Mouse (Mus musculus) forebrain, embryonic 11.5 days (tissue): Measurements from ENCODE around the gene Ryr2. TPM values are rescaled to one million over a fixed set of nuclear protein-coding genes. Genes with fewer than 3 reads are reported as not detected.

Source experiments
- ATAC-seq: fragments of 200-750 bp; cut with Nextera tagmentation; replicated peaks from 2 replicates; pipeline ENCODE4 v1.8.0; 2017; ENCODE audit warnings: moderate TSS enrichment; ENCODE audit not compliant: low FRiP score
- DNase-seq: peaks from one replicate; pipeline ENCODE4 v3.0.0-alpha.2; 2017; ENCODE audit warnings: low spot score
- H3K27ac ChIP-seq: fragments of 300-500 bp; sonication (generic); 2 replicates; pipeline ENCODE4 v1.5.1; 2014; ENCODE audit warnings: low read depth, low read length
- H3K27me3 ChIP-seq: fragments of 300-500 bp; sonication (generic); 2 replicates; pipeline ENCODE4 v1.6.1; 2014; ENCODE audit warnings: mild to moderate bottlenecking, low read length, mixed read lengths; ENCODE audit not compliant: control insufficient read depth, insufficient read depth
- H3K36me3 ChIP-seq: fragments of 300-500 bp; sonication (generic); 2 replicates; pipeline ENCODE4 v1.6.1; 2014; ENCODE audit warnings: mild to moderate bottlenecking, low read length, moderate library complexity, mixed read lengths; ENCODE audit not compliant: control insufficient read depth, insufficient read depth
- H3K4me1 ChIP-seq: fragments of 300-500 bp; sonication (generic); replicated peaks from 2 replicates; pipeline ENCODE4 v1.6.1; 2014; ENCODE audit warnings: low read length, mixed read lengths; ENCODE audit not compliant: control insufficient read depth, insufficient read depth
- H3K4me2 ChIP-seq: fragments of 300-500 bp; sonication (generic); 2 replicates; pipeline ENCODE4 v1.6.1; 2014; ENCODE audit warnings: low read depth, mild to moderate bottlenecking, low read length, moderate library complexity, mixed read lengths; ENCODE audit not compliant: severe bottlenecking
- H3K4me3 ChIP-seq: fragments of 300-500 bp; sonication (generic); 2 replicates; pipeline ENCODE4 v1.5.1; 2014; ENCODE audit warnings: low read depth, low read length
- H3K9ac ChIP-seq: fragments of 300-500 bp; sonication (generic); 2 replicates; pipeline ENCODE4 v1.6.1; 2014; ENCODE audit warnings: low read length
- H3K9me3 ChIP-seq: fragments of 300-500 bp; sonication (generic); 2 replicates; pipeline ENCODE4 v1.6.1; 2016; ENCODE audit warnings: low read length, mixed read lengths; ENCODE audit not compliant: control insufficient read depth
- WGBS: fragments of 180-500 bp; shearing (Covaris S2); extraction: QIAGEN DNeasy Blood & Tissue Kit; methylation state at CpG from one replicate; pipeline ENCODE4 v1.1.7; 2014; 5-methylcytosine and 5-hydroxymethylcytosine counted together
- polyA plus RNA-seq: library from polyadenylated mRNA; unstranded; fragments of >200 nt; fragmentation: Nextera tagmentation; extraction: Ambion mirVana; gene quantifications from 2 replicates; pipeline ENCODE4 v1.2.1, GENCODE M21; 2014

Ryr2 gene
- polyA plus RNA-seq, 1 experiment from 2014 or later, result 0.51 TPM

DNA sequence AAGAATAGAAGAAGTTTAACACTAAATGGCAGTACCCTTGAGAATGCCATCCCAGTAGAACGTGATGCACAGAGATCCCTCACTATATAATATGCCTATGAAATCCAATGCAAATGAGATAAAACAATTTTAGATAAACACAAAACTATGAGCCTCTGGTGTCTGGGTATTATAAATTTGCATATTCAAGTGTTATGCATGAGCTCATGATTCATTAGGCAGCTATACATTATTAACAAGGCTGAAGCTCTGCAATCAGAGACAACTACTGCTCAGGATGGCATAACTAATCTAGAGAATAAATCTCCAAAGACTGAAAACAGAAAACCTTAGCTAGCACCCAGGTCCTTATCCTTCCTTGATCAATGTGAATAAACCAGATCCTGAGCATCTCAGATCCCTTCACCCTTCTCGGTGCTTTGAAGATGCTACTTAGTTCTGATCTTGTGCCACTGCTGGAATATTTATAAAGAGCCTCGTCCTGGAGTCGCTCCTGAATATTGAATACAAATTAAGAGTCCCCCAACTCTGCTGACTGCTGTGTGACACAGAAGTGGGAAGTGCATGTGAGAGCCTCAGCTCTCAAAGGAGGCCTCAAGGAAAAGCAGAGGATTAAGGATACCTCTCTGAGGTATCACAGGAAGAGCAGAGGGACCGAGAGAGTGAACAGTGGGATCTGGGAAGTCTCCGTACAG, 97.6 kb downstream of the Ryr2 start:
- no peak for ATAC-seq

DNA sequence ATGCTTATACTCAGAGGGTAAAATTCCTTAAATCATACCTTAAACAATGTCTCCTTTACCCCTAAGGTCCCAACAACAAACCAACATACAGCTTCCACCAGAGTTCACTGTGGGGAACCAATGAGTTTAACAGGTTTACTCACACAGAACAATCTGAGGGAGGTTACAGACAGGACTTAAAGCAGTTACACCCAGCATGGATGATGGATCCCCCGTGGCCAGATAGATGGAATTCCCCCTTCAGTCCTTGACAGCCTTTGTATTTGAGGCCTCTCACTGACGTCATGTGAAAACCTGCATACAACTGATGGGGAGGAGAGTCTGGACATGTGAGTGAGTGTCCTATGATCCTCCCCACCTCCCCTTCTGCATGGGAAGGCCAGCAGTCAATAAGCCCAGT, 99.2 kb downstream of the Ryr2 start:
- Histone ChIP-seq H3K4me1 (no peaks in the 10 kb centered on the region), H3K36me3 (no peaks in the 10 kb centered on the region), H3K4me2 (no peak overlapping the region), H3K27ac (no peak overlapping the region), H3K9ac (no peak overlapping the region), H3K9me3 (no peaks in the 10 kb centered on the region), H3K27me3 (no peaks in the 10 kb centered on the region), H3K4me3 (no peak overlapping the region)
- DNase-seq (no peak), ATAC-seq (no peak)
- whole genome bisulfite sequencing, result 75% methylated on average over 2 of the region's 2 CpGs

More for the DNA sequence above, 97.6 kb downstream of the Ryr2 start:
- no peak overlapping the region for H3K4me2 ChIP-seq
- 85% methylated on average over 6 of the region's 6 CpGs for WGBS
- H3K36me3 ChIP-seq, result no peaks in the 10 kb centered on the region
- no peak overlapping the region for H3K9ac ChIP-seq
- no peak for DNase-seq
- H3K4me3 ChIP-seq, result no peak overlapping the region
- no peaks in the 10 kb centered on the region for H3K27me3 ChIP-seq
- no peaks in the 10 kb centered on the region for H3K9me3 ChIP-seq
- H3K27ac ChIP-seq, result no peak overlapping the region
- H3K4me1 ChIP-seq, result no peaks in the 10 kb centered on the region

DNA sequence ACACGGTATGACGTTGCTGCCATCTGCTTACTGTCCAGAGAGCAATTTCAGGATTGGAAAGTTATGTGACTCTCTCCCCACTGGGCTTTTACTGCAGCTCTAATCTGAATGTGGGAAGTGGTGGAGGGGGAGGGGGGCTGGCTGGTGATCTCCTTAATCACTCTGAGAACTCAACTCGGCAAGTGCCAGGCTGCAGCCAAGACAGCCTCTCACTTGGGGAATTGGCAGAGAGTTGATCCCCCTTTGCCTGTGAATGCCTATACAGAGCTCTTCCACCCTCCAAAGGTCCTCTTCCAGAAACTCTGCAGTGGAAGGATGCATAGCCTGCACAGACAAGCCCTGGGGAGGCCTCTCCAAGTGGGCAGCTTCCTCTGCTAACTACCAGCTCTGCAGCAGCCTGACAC, 104.9 kb downstream of the Ryr2 start:
- no peak overlapping the region for H3K9ac ChIP-seq
- H3K36me3 ChIP-seq, result no peaks in the 10 kb centered on the region
- DNase-seq (no peak), ATAC-seq (no peak)
- no peaks in the 10 kb centered on the region for H3K4me1 ChIP-seq
- H3K4me2 ChIP-seq, result no peak overlapping the region
- no peak overlapping the region for H3K4me3 ChIP-seq
- 67% methylated on average over 3 of the region's 3 CpGs for WGBS
- no peaks in the 10 kb centered on the region for H3K27me3 ChIP-seq
- no peak overlapping the region for H3K27ac ChIP-seq
- H3K9me3 ChIP-seq, result no peaks in the 10 kb centered on the region

DNA sequence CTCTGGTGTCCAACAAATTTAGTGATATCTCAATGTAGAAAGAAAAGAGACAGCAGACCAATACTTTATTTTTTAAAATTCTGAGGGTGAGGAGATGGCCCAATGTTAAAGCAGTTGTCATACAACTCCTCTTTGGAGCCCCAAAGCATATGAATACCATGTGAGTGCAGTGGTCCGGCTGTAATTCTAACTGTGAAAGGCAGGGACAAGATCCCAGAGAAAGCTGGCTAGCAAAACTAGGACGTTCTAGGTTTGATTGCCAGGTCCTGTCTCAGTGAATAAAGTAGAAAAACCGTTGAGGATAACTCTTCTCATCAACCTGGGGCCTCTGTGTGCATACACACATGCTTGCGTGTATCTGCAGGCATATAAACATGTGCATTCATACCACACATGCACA, 106.9 kb downstream of the Ryr2 start:
- H3K27ac ChIP-seq, result no peak overlapping the region
- no peaks in the 10 kb centered on the region for H3K9me3 ChIP-seq
- H3K9ac ChIP-seq, result no peak overlapping the region
- H3K27me3 ChIP-seq, result no peaks in the 10 kb centered on the region
- H3K4me3 ChIP-seq, result no peak overlapping the region
- H3K36me3 ChIP-seq, result no peaks in the 10 kb centered on the region
- DNase-seq, result no peak
- no peak for ATAC-seq
- H3K4me2 ChIP-seq, result no peak overlapping the region
- H3K4me1 ChIP-seq, result no peaks in the 10 kb centered on the region
- 78% methylated on average over 4 of the region's 4 CpGs for WGBS

DNA sequence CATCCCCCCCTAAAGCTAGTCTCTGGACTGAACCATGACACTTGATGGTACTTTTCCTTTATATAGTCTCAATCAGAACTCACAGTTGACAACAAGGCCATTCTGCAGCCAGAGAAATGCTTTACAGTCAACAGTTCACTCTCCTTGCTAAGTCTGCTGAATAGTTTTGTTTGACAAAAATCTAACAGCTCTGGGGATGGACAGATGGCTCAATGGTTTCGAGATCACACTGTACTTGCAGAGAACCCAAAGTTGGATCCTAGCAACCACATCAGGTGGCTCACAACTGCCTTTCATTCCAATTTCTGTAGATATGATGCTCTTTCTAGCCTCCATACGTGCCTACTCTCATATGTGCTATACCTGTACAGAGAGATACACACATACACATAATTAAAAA, 109.4 kb downstream of the Ryr2 start:
- no peak overlapping the region for H3K27ac ChIP-seq
- DNase-seq, result no peak
- H3K4me1 ChIP-seq, result no peaks in the 10 kb centered on the region
- H3K36me3 ChIP-seq, result no peaks in the 10 kb centered on the region
- no peak for ATAC-seq
- WGBS, result 76% methylated on average over 2 of the region's 2 CpGs
- H3K9me3 ChIP-seq, result no peaks in the 10 kb centered on the region
- no peak overlapping the region for H3K9ac ChIP-seq
- H3K4me2 ChIP-seq, result no peak overlapping the region
- no peaks in the 10 kb centered on the region for H3K27me3 ChIP-seq
- H3K4me3 ChIP-seq, result no peak overlapping the region

DNA sequence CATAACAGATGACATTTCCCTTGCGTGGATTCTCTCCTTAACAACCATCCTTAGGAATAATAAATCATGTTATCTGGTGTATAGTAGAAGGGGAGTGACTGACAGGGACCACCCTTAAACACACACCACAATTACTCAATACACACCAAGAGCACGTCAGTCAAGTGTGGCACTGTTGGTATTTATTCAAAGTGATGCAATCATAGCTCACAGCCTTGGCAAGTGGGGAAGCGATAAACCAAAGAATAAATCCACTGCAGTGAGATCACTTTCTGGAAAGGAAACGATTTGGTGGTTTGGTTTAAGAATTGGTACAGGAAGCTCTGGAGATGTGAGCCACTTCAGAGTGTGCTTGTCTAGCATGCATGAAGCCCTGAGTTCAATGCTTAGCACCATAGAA, 119.2 kb downstream of the Ryr2 start:
- H3K4me3 ChIP-seq, result no peak overlapping the region
- WGBS, result 83% methylated on average over 4 of the region's 4 CpGs
- H3K9me3 ChIP-seq, result no peaks in the 10 kb centered on the region
- no peak overlapping the region for H3K9ac ChIP-seq
- no peak overlapping the region for H3K27ac ChIP-seq
- ATAC-seq (no peak), DNase-seq (no peak)
- H3K36me3 ChIP-seq, result no peaks in the 10 kb centered on the region
- H3K4me1 ChIP-seq, result no peaks in the 10 kb centered on the region
- no peaks in the 10 kb centered on the region for H3K27me3 ChIP-seq
- no peak overlapping the region for H3K4me2 ChIP-seq

DNA sequence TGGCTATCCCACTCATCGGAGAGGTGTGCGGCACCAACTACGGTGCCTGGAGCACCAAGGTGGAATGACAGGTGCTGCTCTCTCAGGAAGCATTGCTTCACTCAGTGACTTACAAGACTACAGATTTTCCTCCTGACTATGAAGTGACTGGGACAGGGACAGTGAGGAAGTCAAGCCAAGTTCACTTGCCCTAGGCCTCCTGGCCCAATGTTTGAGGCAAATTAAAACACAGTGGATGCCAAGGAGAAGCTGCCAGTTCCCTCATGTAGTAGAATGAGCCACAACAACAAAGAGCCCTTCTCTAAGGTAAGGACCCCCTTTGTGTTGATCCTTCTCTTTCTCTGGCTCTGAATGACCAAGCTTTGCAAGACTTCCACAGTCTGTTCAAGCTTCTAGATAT, 121.7 kb downstream of the Ryr2 start:
- H3K4me2 ChIP-seq, result no peak overlapping the region
- WGBS, result 98% methylated on average over 3 of the region's 3 CpGs
- no peak overlapping the region for H3K27ac ChIP-seq
- H3K4me1 ChIP-seq, result no peaks in the 10 kb centered on the region
- no peaks in the 10 kb centered on the region for H3K36me3 ChIP-seq
- H3K4me3 ChIP-seq, result no peak overlapping the region
- H3K27me3 ChIP-seq, result no peaks in the 10 kb centered on the region
- no peak overlapping the region for H3K9ac ChIP-seq
- ATAC-seq (no peak), DNase-seq (no peak)
- no peaks in the 10 kb centered on the region for H3K9me3 ChIP-seq

DNA sequence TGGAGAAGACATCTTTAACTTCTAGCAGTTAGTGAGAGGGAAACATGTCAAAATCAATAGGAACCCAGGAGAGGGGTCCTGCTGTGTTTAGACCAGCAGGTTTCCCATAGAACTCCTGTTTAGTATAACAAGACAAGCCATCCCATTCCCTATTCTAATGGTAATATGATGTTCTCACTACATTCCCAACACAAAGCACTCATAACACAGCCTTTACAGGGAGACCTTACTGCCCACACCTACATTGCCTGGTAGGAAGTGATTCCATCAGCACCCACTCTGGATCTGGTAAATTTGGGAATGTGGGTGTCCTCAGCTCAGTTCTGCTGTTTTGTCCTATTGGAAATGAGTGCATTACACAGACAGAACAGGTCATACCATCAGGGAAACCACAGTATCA, 127.7 kb downstream of the Ryr2 start:
- Histone ChIP-seq H3K36me3 (no peaks in the 10 kb centered on the region), H3K27ac (no peak overlapping the region), H3K27me3 (no peaks in the 10 kb centered on the region), H3K4me2 (no peak overlapping the region), H3K9ac (no peak overlapping the region), H3K9me3 (no peaks in the 10 kb centered on the region), H3K4me3 (no peak overlapping the region), H3K4me1 (no peaks in the 10 kb centered on the region)
- ATAC-seq (no peak), DNase-seq (no peak)

DNA sequence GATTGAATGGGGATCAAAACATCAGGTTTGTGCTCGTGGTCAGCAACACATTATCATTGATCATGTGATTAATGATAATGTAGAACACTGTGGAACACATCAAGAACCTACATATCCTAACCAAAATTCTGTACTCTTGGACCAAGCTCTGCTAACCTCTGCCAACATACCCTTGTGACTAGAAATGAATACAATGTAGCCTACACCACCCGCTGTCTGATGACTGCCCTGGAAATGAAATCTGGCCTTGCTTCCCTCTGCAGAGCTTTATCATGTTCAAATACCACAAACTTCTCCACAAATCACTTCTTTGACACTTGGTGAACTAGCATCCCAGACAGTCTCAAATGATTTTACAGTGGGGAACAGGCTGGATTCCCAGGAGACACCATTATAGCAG, 128.4 kb downstream of the Ryr2 start:
- no peak for DNase-seq
- Histone ChIP-seq H3K4me3 (no peak overlapping the region), H3K9me3 (no peaks in the 10 kb centered on the region), H3K4me1 (no peaks in the 10 kb centered on the region), H3K27me3 (no peaks in the 10 kb centered on the region), H3K36me3 (no peaks in the 10 kb centered on the region), H3K4me2 (no peak overlapping the region), H3K9ac (no peak overlapping the region), H3K27ac (no peak overlapping the region)
- ATAC-seq, result no peak
- 86% methylated on average over 2 of the region's 2 CpGs for WGBS
